ENCODE assay signal across 11 mouse cellular contexts in the genomic region with DNA sequence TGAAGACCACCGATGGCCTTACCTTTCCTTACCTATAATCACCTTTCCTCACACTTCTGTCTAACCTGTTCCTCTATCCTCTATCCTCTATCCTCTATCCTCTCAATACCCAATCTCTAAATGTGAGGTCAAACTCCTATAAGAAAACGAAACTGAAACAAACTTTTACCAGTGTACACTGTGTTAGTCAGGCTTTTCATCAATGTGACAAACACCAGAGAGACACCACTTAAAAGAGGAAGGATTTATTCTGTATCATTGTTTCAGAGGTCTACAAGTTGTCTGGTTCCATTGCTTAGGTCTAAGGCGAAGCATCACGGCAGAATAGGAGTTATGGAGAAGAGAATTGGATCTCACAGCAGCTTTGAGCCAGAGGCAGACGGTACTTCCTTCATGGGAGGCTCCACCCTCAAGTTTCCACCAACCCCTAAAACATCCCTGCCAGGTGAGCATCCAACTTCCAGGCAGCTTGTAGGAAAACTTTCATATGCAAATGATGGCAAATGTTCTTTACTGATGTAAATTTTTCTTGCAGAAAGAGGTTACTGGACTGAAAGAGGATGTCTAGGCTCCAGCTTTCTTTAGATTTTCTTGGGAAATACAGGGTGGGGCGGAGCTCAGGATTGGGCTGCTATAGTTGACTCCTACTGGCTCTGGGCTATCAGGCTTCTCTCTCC. TPM values are rescaled to one million over a fixed set of nuclear protein-coding genes. Genes with fewer than 3 reads are reported as not detected.
DNase-seq lines count a peak whose midpoint lies in the region; ATAC-seq lines count a peak whose summit lies in the region.
"Had no signal": no experiment of that assay in that cellular context is flagged by ENCODE, and none has a peak within 500 bp of the region (broad histone marks: within the 10 kb centered on the region; RNA-seq: fewer than 3 reads in every experiment).

No protein-coding gene starts in this region.

- peak; percentile 66 for ATAC-seq in common myeloid progenitor, adult 5-6 weeks (replicated peaks; ENCODE audit: low read depth, poor library complexity, severe bottlenecking)
- 0 out of 2 replicates have a peak, but pooled peaks have one; percentile 45 for ATAC-seq in monocyte, adult 5-6 weeks (replicated peaks; ENCODE audit: insufficient number of reproducible peaks, low FRiP score, low TSS enrichment, poor library complexity, severe bottlenecking)
- ATAC-seq: hindbrain, postnatal 0 days; Patski had no signal

- DNase-seq in A20 (ENCODE audit: low read depth, low spot score) (peak; percentile 28), ES-CJ7 (ENCODE audit: low read depth, low spot score) (peak; percentile 98)
- no peak for DNase-seq in spleen, adult 18-20 months
- DNase-seq in cerebellum, adult 11-12 months = no peak
- DNase-seq in urinary bladder, adult 18-20 months (ENCODE audit: low spot score in 2 of 2) = no peak
- DNase-seq: adrenal gland, postnatal 25 days; heart, postnatal 14 days had no signal

RNA-seq across cellular contexts. Expression of a gene that starts 30.8 kb away (rescaled TPM):
- 0.59 TPM in 1 of 2 replicates, not detected in the other for total RNA-seq in common myeloid progenitor, adult 5-6 weeks (2017)
- 1.2 TPM in 1 of 3 replicates, not detected in the others for total RNA-seq in monocyte, adult 5-6 weeks (2017)

Comparison
In these comparisons a context has a peak if more than half of its experiments do, and no peak if none do; other contexts are left out.
1. DNase-seq: peak in A20 (single experiment) and ES-CJ7 (single experiment); none in spleen, adult 18-20 months (0 of 2), cerebellum, adult 11-12 months (single experiment) and urinary bladder, adult 18-20 months (0 of 2).